Mouse (Mus musculus): ENCODE results near the gene Cdc37l1. TPM values are rescaled to one million over a fixed set of nuclear protein-coding genes. Genes with fewer than 3 reads are reported as not detected.

Gene Cdc37l1
- polyA plus RNA-seq, 1 experiment = 44.0 TPM

DNA sequence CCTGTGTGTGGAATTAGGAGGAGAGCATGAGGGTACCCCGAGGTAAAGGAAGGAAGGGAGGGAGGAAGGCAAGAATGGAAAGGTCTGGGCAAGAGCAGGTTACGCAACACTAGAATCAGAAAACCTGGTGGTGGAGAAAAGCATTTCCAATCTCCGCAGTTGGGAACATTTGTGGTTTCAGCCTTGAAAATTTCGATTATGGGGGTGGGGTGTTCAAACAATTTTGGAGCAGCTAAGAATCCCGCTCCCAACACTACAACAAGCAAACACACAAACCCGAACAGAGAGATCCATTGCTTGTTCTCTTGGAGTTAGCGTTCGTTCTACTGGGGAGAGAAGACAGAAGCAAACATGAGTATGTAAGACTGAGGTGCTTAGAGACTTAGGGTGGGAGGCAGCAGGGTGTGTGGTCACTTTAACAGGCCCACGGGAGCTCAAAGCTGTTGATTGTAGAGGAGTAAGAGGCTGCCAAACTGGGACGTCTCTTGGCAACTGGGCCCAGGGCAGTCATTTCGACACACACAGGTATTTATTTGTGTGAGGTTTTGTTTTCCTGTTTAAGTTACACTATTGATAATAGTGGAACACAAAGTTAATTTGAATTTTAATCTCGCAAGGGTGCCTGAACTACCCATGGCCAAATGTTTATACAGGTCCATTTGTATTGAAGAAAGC is 59.4 kb downstream of the Cdc37l1 start:
- DNase-seq (ENCODE audit: low read depth) = no peak
- TF ChIP-seq POLR2A (IDR thresholded peaks at IDR 0.05; ENCODE audit: borderline replicate concordance, extremely low read depth, insufficient read depth, insufficient read length, poor library complexity, severe bottlenecking) = no peak
- no peak for TF ChIP-seq CTCF (IDR thresholded peaks at IDR 0.05; ENCODE audit: borderline replicate concordance, extremely low read depth, insufficient read depth, insufficient read length)

DNA sequence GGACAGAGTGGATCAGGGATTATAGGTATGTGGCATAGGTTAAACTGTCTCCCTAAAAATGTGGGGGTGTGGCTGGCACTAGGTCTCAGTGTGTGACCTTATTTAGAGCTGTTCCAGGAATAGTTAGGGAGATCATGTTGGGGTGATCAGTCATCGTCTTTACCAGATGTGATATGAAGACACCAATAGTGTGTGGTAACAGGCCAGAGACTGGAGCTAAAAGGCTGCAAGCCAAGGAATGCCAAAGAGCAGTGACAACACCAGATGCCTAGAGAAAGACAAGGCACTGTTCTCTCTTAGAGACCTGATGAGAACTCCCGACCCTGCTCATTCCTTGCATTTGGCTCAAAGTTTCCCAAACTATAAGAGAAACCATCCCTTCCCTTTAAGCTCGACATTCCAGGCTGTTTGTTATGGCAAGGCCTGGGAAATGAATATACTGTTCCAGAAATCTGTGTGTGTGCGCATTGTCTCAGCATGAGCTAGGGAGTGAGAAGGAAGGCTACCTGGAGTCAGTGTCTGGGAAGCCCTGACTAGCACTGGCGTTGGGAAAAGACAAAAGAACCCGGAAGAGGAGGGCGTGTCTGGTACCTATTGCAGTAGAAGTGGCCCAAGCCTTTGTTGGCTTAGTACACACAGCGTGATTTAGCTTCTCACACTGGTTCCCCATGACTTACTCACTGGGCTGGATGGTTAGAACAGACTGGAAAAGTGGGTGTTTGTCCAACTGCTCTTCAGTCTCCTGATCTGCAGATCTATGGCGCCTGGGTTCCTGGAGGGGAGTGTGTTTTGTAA is 60.2 kb downstream of the Cdc37l1 start:
- no peak for DNase-seq (ENCODE audit: low read depth)
- TF ChIP-seq POLR2A (IDR thresholded peaks at IDR 0.05; ENCODE audit: borderline replicate concordance, extremely low read depth, insufficient read depth, insufficient read length, poor library complexity, severe bottlenecking) (no peak), CTCF (IDR thresholded peaks at IDR 0.05; ENCODE audit: borderline replicate concordance, extremely low read depth, insufficient read depth, insufficient read length) (no peak)

DNA sequence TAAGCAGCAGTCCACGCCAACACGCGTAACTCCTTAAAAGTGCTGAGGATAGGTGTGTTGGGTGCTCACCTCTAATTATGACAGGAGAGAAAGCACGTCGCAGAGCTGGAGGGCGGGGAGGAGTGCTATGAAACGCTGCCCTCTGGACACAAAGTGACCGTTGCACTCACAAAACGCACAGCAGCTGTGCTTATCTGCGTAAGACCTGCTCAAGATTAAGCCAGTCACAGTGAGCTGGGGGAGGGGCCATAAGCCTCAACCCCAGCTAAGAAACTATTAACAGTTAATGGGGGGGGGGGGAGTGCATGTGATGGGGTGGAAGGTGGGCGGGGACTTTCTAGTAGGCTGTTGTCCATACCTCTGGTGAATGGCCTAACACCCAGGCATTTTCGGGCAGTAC is 62.6 kb downstream of the Cdc37l1 start:
- no peak for DNase-seq (ENCODE audit: low read depth)
- no peak for TF ChIP-seq POLR2A (IDR thresholded peaks at IDR 0.05; ENCODE audit: borderline replicate concordance, extremely low read depth, insufficient read depth, insufficient read length, poor library complexity, severe bottlenecking)
- TF ChIP-seq CTCF (IDR thresholded peaks at IDR 0.05; ENCODE audit: borderline replicate concordance, extremely low read depth, insufficient read depth, insufficient read length) = no peak

DNA sequence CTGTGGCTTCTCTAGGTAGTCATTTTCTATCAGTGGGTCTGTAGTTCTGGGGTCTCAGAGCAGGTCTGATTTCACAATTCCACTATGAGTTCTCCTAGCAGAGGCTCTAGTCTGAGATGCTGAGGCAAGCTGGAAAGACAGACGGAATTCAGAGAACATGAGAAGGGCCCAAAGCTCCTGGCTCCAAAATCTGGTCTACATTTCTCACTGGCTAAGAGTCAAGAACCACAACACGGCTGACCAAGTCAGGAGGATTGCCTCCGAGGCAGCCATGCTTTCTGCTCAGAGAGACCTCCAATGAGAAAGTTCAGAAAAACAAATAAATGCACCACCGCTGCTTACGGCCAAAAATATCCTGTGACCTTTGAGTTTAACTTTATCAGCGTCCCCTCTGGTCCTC is 64.4 kb downstream of the Cdc37l1 start:
- no peak for DNase-seq (ENCODE audit: low read depth)
- TF ChIP-seq POLR2A (IDR thresholded peaks at IDR 0.05; ENCODE audit: borderline replicate concordance, extremely low read depth, insufficient read depth, insufficient read length, poor library complexity, severe bottlenecking) (no peak), CTCF (IDR thresholded peaks at IDR 0.05; ENCODE audit: borderline replicate concordance, extremely low read depth, insufficient read depth, insufficient read length) (no peak)

DNA sequence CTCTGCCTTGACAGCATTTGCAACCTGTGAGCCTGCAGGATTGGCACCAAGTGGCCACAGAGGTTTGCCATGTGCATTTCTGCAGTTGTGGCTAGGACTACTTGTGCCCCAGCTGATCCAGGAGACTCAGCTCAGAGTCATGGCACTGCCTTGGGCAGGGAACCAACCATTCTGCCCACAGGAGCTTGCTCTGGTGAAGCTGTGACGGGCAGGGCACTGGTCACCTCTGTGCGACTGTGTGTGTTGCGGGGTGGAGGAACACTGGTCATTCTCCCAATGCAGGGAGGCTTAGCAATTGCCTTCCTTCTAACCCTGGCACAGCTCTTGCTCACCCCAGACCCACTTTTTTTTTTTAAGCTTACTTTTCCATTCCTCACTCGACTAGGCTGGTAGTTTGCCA is 65.3 kb downstream of the Cdc37l1 start:
- no peak for DNase-seq (ENCODE audit: low read depth)
- no peak for TF ChIP-seq POLR2A (IDR thresholded peaks at IDR 0.05; ENCODE audit: borderline replicate concordance, extremely low read depth, insufficient read depth, insufficient read length, poor library complexity, severe bottlenecking)
- TF ChIP-seq CTCF (IDR thresholded peaks at IDR 0.05; ENCODE audit: borderline replicate concordance, extremely low read depth, insufficient read depth, insufficient read length) = no peak

DNA sequence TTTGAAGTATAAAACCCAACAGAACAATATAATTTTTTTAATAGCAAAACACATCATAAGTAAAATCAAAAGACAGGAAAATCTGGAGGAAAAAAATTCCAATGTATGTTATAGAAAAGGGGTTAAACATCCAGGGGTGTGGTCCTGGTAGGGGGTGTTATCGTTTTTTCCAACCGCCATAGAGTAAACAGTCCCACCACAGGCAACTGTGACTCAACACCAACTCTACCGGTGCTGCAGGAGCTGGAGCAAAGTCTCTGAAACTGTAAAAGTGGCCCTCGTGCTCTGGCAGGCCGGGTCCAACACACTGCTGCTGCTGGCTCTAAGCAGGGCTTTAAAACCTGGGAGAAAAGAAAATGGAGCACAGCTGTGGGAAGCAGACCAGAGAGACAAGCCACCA is 68.6 kb downstream of the Cdc37l1 start:
- TF ChIP-seq CTCF (IDR thresholded peaks at IDR 0.05; ENCODE audit: borderline replicate concordance, extremely low read depth, insufficient read depth, insufficient read length) = no peak
- TF ChIP-seq POLR2A (IDR thresholded peaks at IDR 0.05; ENCODE audit: borderline replicate concordance, extremely low read depth, insufficient read depth, insufficient read length, poor library complexity, severe bottlenecking) = no peak
- DNase-seq (ENCODE audit: low read depth) = no peak

DNA sequence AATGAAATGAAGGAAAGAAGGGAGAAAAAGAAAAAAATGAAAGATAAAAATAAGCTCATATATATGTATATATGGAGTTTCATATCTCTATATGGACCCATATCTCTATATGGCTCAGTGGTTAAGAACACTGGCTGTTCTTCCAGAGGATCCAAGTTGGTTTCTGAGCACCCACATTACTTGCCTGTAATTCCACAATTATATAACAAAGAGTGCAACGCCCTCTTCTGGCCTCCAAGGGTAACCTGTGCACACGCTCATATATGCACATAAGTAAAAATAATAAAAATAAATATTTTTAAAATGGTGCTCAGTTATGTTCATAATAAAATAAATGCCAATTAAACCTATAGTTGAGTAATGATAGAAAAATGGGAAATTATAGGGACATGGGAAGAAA is 69.5 kb downstream of the Cdc37l1 start:
- no peak for DNase-seq (ENCODE audit: low read depth)
- TF ChIP-seq POLR2A (IDR thresholded peaks at IDR 0.05; ENCODE audit: borderline replicate concordance, extremely low read depth, insufficient read depth, insufficient read length, poor library complexity, severe bottlenecking) (no peak), CTCF (IDR thresholded peaks at IDR 0.05; ENCODE audit: borderline replicate concordance, extremely low read depth, insufficient read depth, insufficient read length) (no peak)

DNA sequence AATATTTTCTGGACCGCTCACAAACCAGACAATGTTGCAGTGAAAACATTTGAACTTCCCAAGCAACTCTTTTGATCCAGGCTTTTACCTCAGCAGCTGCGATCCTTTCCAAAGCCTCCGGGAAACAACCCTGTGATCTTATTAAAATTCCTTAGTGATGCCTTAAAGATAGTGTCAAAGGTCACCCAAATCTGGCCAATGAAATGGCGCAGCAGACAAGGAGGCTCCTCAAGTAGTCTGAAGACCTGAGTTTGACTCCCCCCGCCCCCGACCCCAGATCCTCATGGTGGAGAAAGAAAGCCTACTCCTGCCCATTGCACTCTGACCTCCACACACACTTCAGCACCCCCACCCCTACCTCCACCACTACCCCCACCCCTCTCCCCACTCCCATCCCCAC is 70.1 kb downstream of the Cdc37l1 start:
- no peak for DNase-seq (ENCODE audit: low read depth)
- TF ChIP-seq CTCF (IDR thresholded peaks at IDR 0.05; ENCODE audit: borderline replicate concordance, extremely low read depth, insufficient read depth, insufficient read length) (no peak), POLR2A (IDR thresholded peaks at IDR 0.05; ENCODE audit: borderline replicate concordance, extremely low read depth, insufficient read depth, insufficient read length, poor library complexity, severe bottlenecking) (no peak)

DNA sequence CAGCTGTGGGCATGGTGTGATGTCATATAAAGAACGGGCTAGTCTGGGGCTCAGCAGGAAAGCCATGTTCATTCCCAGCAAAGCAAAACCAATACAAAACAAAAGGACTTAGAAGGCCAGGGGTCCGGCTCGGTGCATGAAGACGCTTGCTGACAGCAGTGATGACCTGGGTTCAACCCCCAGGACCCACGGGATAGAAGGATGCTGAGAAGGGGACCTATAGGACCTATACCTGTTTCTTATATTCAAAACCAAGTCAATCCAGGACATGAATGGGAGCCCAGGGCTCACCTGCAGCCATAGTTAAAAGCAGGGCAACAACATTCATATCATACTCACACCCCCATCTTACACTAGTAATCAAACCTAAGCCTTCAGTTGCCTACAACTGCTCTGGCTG is 72.9 kb downstream of the Cdc37l1 start:
- no peak for DNase-seq (ENCODE audit: low read depth)
- no peak for TF ChIP-seq CTCF (IDR thresholded peaks at IDR 0.05; ENCODE audit: borderline replicate concordance, extremely low read depth, insufficient read depth, insufficient read length)
- no peak for TF ChIP-seq POLR2A (IDR thresholded peaks at IDR 0.05; ENCODE audit: borderline replicate concordance, extremely low read depth, insufficient read depth, insufficient read length, poor library complexity, severe bottlenecking)

DNA sequence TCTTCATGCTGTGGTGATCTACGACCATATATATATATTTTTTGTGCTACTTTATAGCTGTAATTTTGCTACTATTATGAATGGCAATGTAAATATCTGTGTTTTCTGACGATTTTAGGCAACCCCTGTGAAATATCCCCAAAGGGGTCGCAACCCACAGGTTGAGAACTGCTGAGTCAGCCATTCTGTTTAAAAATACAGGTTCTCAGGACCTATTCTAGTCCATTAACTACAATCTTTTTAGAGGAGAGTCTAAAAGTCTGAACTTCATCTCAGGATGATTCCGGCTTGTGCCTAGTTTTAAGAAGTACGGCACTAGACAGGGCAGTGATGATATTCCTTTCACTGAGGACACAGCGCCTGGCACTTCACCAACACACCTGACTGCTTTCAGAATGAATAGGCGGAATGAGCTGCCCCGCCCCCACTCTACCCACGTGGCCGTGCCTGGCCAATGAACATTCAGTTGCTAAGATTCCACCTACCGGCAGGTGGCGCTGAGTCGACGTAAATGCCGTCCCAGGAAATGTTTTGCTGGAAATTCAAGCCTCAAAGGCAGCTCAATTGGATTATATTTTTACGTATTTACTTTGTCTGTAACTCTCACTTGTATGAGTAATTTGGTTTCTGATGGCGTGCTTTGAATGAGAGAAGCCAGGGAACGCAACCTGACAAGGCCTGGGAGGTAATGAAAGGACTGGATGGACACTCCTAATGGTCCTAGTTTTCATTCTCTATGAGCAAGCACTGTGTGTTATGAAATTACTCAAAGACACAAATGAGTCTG is 73.6 kb downstream of the Cdc37l1 start:
- TF ChIP-seq CTCF (IDR thresholded peaks at IDR 0.05; ENCODE audit: borderline replicate concordance, extremely low read depth, insufficient read depth, insufficient read length) = peak; percentile 94
- TF ChIP-seq POLR2A (IDR thresholded peaks at IDR 0.05; ENCODE audit: borderline replicate concordance, extremely low read depth, insufficient read depth, insufficient read length, poor library complexity, severe bottlenecking) = no peak
- DNase-seq (ENCODE audit: low read depth) = peak; percentile 95

DNA sequence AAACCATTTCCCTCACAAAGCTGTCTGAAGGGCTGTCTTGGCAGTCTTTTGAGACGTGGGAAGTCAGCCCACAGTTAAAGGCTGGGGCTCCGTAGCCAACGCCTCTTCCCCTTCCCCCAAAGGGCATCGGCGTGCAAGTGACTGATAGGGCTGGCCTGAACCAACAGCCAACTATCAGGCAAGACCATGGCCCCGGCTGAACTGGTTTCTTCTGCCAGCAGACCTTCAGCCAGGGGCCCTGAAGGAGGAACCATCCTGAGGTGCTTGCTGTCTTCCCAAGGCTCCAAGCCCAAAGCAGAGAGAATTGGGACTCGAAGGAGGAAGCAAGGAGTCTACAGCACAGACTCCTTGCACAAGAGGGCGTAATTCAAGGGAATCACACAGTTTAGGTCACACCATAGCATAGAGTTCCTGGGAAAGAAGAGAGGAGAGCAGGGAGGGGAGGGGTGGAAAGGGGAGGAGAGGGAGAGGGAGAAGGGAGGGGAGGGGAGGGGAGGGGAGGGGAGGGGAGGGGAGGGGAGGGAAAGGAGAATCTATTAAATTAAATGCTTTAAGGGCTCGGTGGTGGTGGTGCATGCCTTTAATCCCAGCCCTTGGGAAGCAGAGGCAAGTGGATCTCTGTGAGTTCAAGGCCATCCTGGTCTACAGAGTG is 74.4 kb downstream of the Cdc37l1 start:
- TF ChIP-seq POLR2A (IDR thresholded peaks at IDR 0.05; ENCODE audit: borderline replicate concordance, extremely low read depth, insufficient read depth, insufficient read length, poor library complexity, severe bottlenecking) = no peak
- no peak for TF ChIP-seq CTCF (IDR thresholded peaks at IDR 0.05; ENCODE audit: borderline replicate concordance, extremely low read depth, insufficient read depth, insufficient read length)
- DNase-seq (ENCODE audit: low read depth) = no peak

Data from brain, embryonic 14.5 days (tissue).